Mouse (Mus musculus) liver, postnatal 0 days (tissue): ENCODE measurements at regions not wholly inside any gene's neighbourhood (a gene's known extent, or its start where the extent isn't known, plus 50 kb on each side); places are given as distances from the start of the nearest gene placed in this dataset.

ENCODE experiments used
- CTCF ChIP-seq: sonication (generic); IDR thresholded peaks from 2 replicates; pipeline ENCODE4 v1.5.1; 2016; ENCODE audit warnings: antibody characterized with exemption, low read depth
- EP300 ChIP-seq: IDR thresholded peaks from 2 replicates; pipeline ENCODE4 v1.6.1; 2016; ENCODE audit warnings: antibody characterized with exemption, low read depth, mild to moderate bottlenecking

DNA sequence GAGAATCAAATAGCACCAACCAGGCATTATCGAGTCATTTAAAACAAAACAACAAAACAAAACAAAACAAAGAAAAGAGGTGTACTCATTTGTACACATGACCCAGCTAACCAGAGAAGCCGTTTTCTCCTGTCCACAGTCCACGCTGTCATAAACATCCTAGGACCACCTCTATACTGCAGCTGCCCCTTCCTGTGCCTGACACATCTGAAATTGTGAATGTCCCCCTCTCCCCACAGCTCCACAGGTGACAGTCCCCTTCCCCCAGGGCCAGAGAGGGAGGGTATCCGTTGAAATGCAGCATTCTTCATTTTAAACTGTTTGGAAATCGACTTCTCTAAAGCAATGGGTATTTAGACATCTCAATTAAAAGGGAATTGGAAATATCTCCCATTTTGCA lies 265.0 kb upstream of the Sall1 start:
- TF ChIP-seq CTCF, result no peak
- TF ChIP-seq EP300, result no peak
